In genomic region chr1:43317076-43317871, GRCm38 (mm10) we compare ENCODE assay signal across 11 mouse cellular contexts.
DNase-seq lines count a peak whose midpoint lies in the region; ATAC-seq and TF ChIP-seq lines count a peak whose summit lies in the region.
"Had no signal": no experiment of that assay in that cellular context is flagged by ENCODE, and none has a peak within 500 bp of the region (broad histone marks: within the 10 kb centered on the region; RNA-seq: fewer than 3 reads in every experiment).

No protein-coding gene starts in this region.

- no peaks in the 10 kb centered on the region for H3K4me1 ChIP-seq in forebrain, embryonic 14.5 days (ENCODE audit: control insufficient read depth, insufficient read depth, low read length)
- 0 out of 2 replicates have a peak, but pooled peaks cover 3% of the 10 kb centered on the region for H3K4me1 ChIP-seq in forebrain, embryonic 12.5 days
- H3K4me1 ChIP-seq in thymus, adult 2 months (replicated peaks; ENCODE audit: control insufficient read depth, insufficient read depth, low read length) = no peaks in the 10 kb centered on the region
- H3K4me1 ChIP-seq: stomach, embryonic 15.5 days had no signal

- no peaks in the 10 kb centered on the region for H3K36me3 ChIP-seq in forebrain, embryonic 14.5 days (ENCODE audit: control insufficient read depth, insufficient read depth, low read length)
- H3K36me3 ChIP-seq in forebrain, embryonic 12.5 days (replicated peaks) = no peaks in the 10 kb centered on the region
- H3K36me3 ChIP-seq in thymus, adult 2 months (ENCODE audit: control insufficient read depth, insufficient read depth, low read length) = no peaks in the 10 kb centered on the region
- H3K36me3 ChIP-seq: stomach, embryonic 15.5 days had no signal

- no peak overlapping the region for H3K9ac ChIP-seq in forebrain, embryonic 14.5 days (ENCODE audit: low read length)
- H3K9ac ChIP-seq in forebrain, embryonic 12.5 days = no peak overlapping the region
- H3K9ac ChIP-seq: liver, embryonic 14.5 days; stomach, embryonic 15.5 days had no signal

- H3K9me3 ChIP-seq in forebrain, embryonic 14.5 days (replicated peaks; ENCODE audit: control insufficient read depth, low read length) = no peaks in the 10 kb centered on the region
- H3K9me3 ChIP-seq in forebrain, embryonic 12.5 days = no peaks in the 10 kb centered on the region
- H3K9me3 ChIP-seq: stomach, embryonic 15.5 days had no signal

- H3K4me2 ChIP-seq in forebrain, embryonic 14.5 days (ENCODE audit: low read length) = no peak overlapping the region
- H3K4me2 ChIP-seq in forebrain, embryonic 12.5 days = no peak overlapping the region
- H3K4me2 ChIP-seq: stomach, embryonic 15.5 days had no signal

- TF ChIP-seq POLR2A in thymus, adult 2 months (IDR thresholded peaks at IDR 0.05; ENCODE audit: control insufficient read depth, extremely low read depth, insufficient read depth, low read length, poor library complexity) = no peak

- no peak overlapping the region for H3K4me3 ChIP-seq in forebrain, embryonic 14.5 days (ENCODE audit: low read depth, low read length)
- no peak overlapping the region for H3K4me3 ChIP-seq in forebrain, embryonic 12.5 days (replicated peaks)
- no peak overlapping the region for H3K4me3 ChIP-seq in thymus, adult 2 months (ENCODE audit: control insufficient read depth, insufficient read depth, low read length)
- H3K4me3 ChIP-seq: stomach, embryonic 15.5 days had no signal

- H3K27ac ChIP-seq in forebrain, embryonic 14.5 days (ENCODE audit: low read depth, low read length) = no peak overlapping the region
- H3K27ac ChIP-seq in forebrain, embryonic 12.5 days = no peak overlapping the region
- H3K27ac ChIP-seq in thymus, adult 2 months (ENCODE audit: control insufficient read depth, insufficient read depth, low read length) = no peak overlapping the region
- H3K27ac ChIP-seq: liver, embryonic 14.5 days; stomach, embryonic 15.5 days had no signal

- no peak for TF ChIP-seq CTCF in thymus, adult 2 months (IDR thresholded peaks at IDR 0.05; ENCODE audit: borderline replicate concordance, control insufficient read depth, extremely low read depth, insufficient read depth, low read length, poor library complexity)

- peak; percentile 24 for DNase-seq in forebrain, embryonic 14.5 days (ENCODE audit: low spot score)
- DNase-seq in testis, postnatal 10 days (ENCODE audit: low spot score) = peak; percentile 46
- DNase-seq in testis, postnatal 14 days (ENCODE audit: low spot score) = no peak
- peak; percentile 41 for DNase-seq in layer of hippocampus, adult 11-12 months (ENCODE audit: low spot score)
- no peak for DNase-seq in yolk sac, embryonic 10.5 days (ENCODE audit: low spot score)
- no peak for DNase-seq in thymus, adult 2 months
- DNase-seq in B cell, adult 2 months = no peak

- no peaks in the 10 kb centered on the region for H3K27me3 ChIP-seq in forebrain, embryonic 14.5 days (replicated peaks; ENCODE audit: control insufficient read depth, insufficient read depth, low read length)
- no peaks in the 10 kb centered on the region for H3K27me3 ChIP-seq in forebrain, embryonic 12.5 days
- no peaks in the 10 kb centered on the region for H3K27me3 ChIP-seq in thymus, adult 2 months (ENCODE audit: control insufficient read depth, insufficient read depth, low read length)
- H3K27me3 ChIP-seq: stomach, embryonic 15.5 days had no signal

- 62% methylated on average over 3 of the region's 3 CpGs for WGBS in forebrain, embryonic 14.5 days
- WGBS in forebrain, embryonic 12.5 days = 80% methylated on average over 3 of the region's 3 CpGs
- 83% methylated on average over 3 of the region's 3 CpGs for WGBS in thymus, adult 2 months

- peak; percentile 50; the same call in 1 of the 2 replicates for ATAC-seq in forebrain, embryonic 14.5 days
- no peak for ATAC-seq in forebrain, embryonic 12.5 days (ENCODE audit: low FRiP score)
- ATAC-seq: intestine, embryonic 16.5 days had no signal

Comparison
In these comparisons a context has a peak if more than half of its experiments do, and no peak if none do; other contexts are left out.
1. DNase-seq: peak in forebrain, embryonic 14.5 days (single experiment), testis, postnatal 10 days (single experiment) and layer of hippocampus, adult 11-12 months (single experiment); none in testis, postnatal 14 days (single experiment), yolk sac, embryonic 10.5 days (single experiment), thymus, adult 2 months (single experiment) and B cell, adult 2 months (0 of 2).